Mouse (Mus musculus) testis, adult 2 months (tissue): ENCODE measurements around the gene P2rx7.

Experiments
- CTCF ChIP-seq: fragments of 200-500 bp; IDR thresholded peaks from 2 replicates; pipeline ENCODE4 v1.5.1; 2012; ENCODE audit warnings: low read depth, mild to moderate bottlenecking, inconsistent platforms, low read length, moderate library complexity; ENCODE audit not compliant: control insufficient read depth, insufficient read depth, insufficient replicate concordance
- POLR2A ChIP-seq: fragments of 200-500 bp; IDR thresholded peaks from 2 replicates; pipeline ENCODE4 v1.6.1; 2012; ENCODE audit warnings: low read depth, mild to moderate bottlenecking, inconsistent platforms, low read length, moderate library complexity; ENCODE audit not compliant: control insufficient read depth

DNA sequence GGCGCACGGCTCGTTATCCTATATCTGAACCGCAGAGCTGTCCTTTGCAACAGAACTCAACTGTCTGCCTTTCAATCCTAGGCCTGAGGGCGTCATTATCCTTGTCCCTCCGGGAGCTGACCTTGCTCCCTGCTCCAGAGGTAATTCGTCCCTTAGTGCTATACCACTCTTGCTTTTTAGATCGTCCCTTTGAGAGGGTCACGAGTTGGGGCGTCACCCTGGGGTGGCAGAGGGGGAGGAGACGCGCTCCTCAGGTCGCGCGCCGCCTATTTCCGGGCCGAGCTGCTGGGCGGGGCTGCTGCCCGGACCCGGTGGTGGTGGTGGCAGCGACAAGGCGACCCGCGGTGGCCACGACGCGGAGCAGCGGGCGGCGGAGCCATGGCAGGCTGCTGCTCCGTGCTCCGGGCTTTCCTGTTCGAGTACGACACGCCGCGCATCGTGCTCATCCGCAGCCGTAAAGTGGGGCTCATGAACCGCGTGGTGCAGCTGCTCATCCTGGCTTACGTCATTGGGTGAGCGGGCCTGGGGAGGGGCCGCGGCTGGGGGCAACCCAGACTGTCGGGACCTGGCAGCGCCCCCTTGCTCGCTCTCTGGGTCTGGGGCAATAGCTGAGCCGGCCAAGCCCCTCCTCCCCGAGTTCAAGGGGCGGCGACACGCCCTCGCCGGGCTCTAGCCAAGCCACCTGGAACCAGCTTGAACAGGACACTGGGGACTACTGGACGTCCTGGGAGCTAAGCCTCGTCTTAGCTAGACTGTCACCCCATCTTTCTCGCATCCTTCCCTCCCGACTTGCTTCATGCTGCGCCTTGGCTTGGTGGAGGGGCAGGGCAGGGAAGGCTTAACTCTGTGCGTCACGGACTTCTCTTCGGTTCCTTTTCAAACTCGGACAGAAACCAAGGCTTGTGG, 63.8 kb downstream of the P2rx7 start, which contains the start of gene P2rx4:
- peak; percentile 59 for TF ChIP-seq POLR2A
- TF ChIP-seq CTCF: no peak
